Mouse (Mus musculus) embryonic facial prominence, embryonic 12.5 days (tissue): ENCODE data around the gene Prmt7. TPM values are rescaled to one million over a fixed set of nuclear protein-coding genes. Genes with fewer than 3 reads are reported as not detected.
A peak's percentile ranks its signal among the peaks of the same experiment; 100 is the strongest.

ENCODE experiments used
- ATAC-seq: fragments of 200-750 bp; cut with Nextera tagmentation; 2 replicates; pipeline ENCODE4 v1.8.0; 2017; ENCODE audit not compliant: insufficient number of reproducible peaks, insufficient read depth, low FRiP score, low TSS enrichment
- H3K27ac ChIP-seq: fragments of 300-500 bp; sonication (generic); 2 replicates; pipeline ENCODE4 v1.5.1; 2016; ENCODE audit warnings: mild to moderate bottlenecking
- H3K27me3 ChIP-seq: fragments of 300-500 bp; sonication (generic); 2 replicates; pipeline ENCODE4 v1.6.1; 2016; ENCODE audit warnings: mild to moderate bottlenecking, moderate library complexity
- H3K36me3 ChIP-seq: fragments of 300-500 bp; sonication (generic); 2 replicates; pipeline ENCODE4 v1.6.1; 2016; ENCODE audit warnings: mild to moderate bottlenecking
- H3K4me1 ChIP-seq: fragments of 300-500 bp; sonication (generic); 2 replicates; pipeline ENCODE4 v1.6.1; 2016
- H3K4me2 ChIP-seq: fragments of 300-500 bp; sonication (generic); replicated peaks from 2 replicates; pipeline ENCODE4 v1.6.1; 2016; ENCODE audit warnings: mild to moderate bottlenecking, moderate library complexity
- H3K4me3 ChIP-seq: fragments of 300-500 bp; sonication (generic); 2 replicates; pipeline ENCODE4 v1.5.1; 2016; ENCODE audit warnings: mild to moderate bottlenecking
- H3K9ac ChIP-seq: fragments of 300-500 bp; sonication (generic); 2 replicates; pipeline ENCODE4 v1.6.1; 2016; ENCODE audit warnings: mild to moderate bottlenecking, moderate library complexity
- H3K9me3 ChIP-seq: fragments of 300-500 bp; sonication (generic); 2 replicates; pipeline ENCODE4 v1.6.1; 2016; ENCODE audit warnings: mild to moderate bottlenecking, moderate library complexity
- WGBS: fragments of 180-500 bp; shearing (Covaris S2); methylation state at CpG from one replicate; pipeline ENCODE4 v1.1.7; 2016; 5-methylcytosine and 5-hydroxymethylcytosine counted together
- polyA plus RNA-seq: library from polyadenylated mRNA; unstranded; fragments of >200 nt; fragmentation: Nextera tagmentation; extraction: Ambion mirVana; gene quantifications from 2 replicates; pipeline ENCODE4 v1.2.1, GENCODE M21; 2016

The Prmt7 gene
- polyA plus RNA-seq, 1 experiment from 2014 or later, result 56.9 TPM

- no peak overlapping the region for H3K9ac ChIP-seq
- no peak for ATAC-seq
- H3K4me3 ChIP-seq, result no peak overlapping the region
- no peak overlapping the region for H3K27ac ChIP-seq
- no peaks in the 10 kb centered on the region for H3K27me3 ChIP-seq
- H3K9me3 ChIP-seq, result no peaks in the 10 kb centered on the region
- WGBS, result 62% methylated on average over 5 of the region's 5 CpGs
- no peak overlapping the region for H3K4me2 ChIP-seq
- no peaks in the 10 kb centered on the region for H3K36me3 ChIP-seq
- peaks cover 25% of the 10 kb centered on the region for H3K4me1 ChIP-seq
Measured at GRCm38 (mm10) chr8:106268710-106269346, 58.1 kb downstream of the Prmt7 start.

GRCm38 (mm10) chr8:106270804-106271203 lies 60.1 kb downstream of the Prmt7 start:
- no peaks in the 10 kb centered on the region for H3K9me3 ChIP-seq
- H3K4me1 ChIP-seq, result peaks cover 25% of the 10 kb centered on the region
- no peak overlapping the region for H3K9ac ChIP-seq
- peak overlapping the region; percentile 17; the same call in 1 of the 2 replicates for H3K27ac ChIP-seq
- H3K4me3 ChIP-seq, result no peak overlapping the region
- no peaks in the 10 kb centered on the region for H3K36me3 ChIP-seq
- ATAC-seq, result peak; percentile 42; the same call in 1 of the 2 replicates
- 12% methylated on average over 5 of the region's 5 CpGs for WGBS
- H3K4me2 ChIP-seq, result no peak overlapping the region
- H3K27me3 ChIP-seq, result no peaks in the 10 kb centered on the region

- H3K4me3 ChIP-seq, result no peak overlapping the region
- H3K27ac ChIP-seq, result peak overlapping the region; percentile 32
- no peaks in the 10 kb centered on the region for H3K9me3 ChIP-seq
- H3K36me3 ChIP-seq, result no peaks in the 10 kb centered on the region
- no peak for ATAC-seq
- 42% methylated on average over 4 of the region's 4 CpGs for WGBS
- no peak overlapping the region for H3K4me2 ChIP-seq
- H3K27me3 ChIP-seq, result no peaks in the 10 kb centered on the region
- peaks cover 25% of the 10 kb centered on the region for H3K4me1 ChIP-seq
- H3K9ac ChIP-seq, result no peak overlapping the region
Measured at GRCm38 (mm10) chr8:106271378-106271777, 60.6 kb downstream of the Prmt7 start.

GRCm38 (mm10) chr8:106273468-106273867 lies 62.7 kb downstream of the Prmt7 start:
- 86% methylated on average over 3 of the region's 3 CpGs for WGBS
- no peak overlapping the region for H3K9ac ChIP-seq
- H3K27ac ChIP-seq, result no peak overlapping the region
- H3K9me3 ChIP-seq, result no peaks in the 10 kb centered on the region
- H3K27me3 ChIP-seq, result no peaks in the 10 kb centered on the region
- no peaks in the 10 kb centered on the region for H3K36me3 ChIP-seq
- ATAC-seq, result no peak
- no peak overlapping the region for H3K4me2 ChIP-seq
- no peak overlapping the region for H3K4me3 ChIP-seq
- peaks cover 25% of the 10 kb centered on the region for H3K4me1 ChIP-seq

- 89% methylated on average over 5 of the region's 5 CpGs for WGBS
- ATAC-seq, result no peak
Measured at GRCm38 (mm10) chr8:106276709-106277317, 66.1 kb downstream of the Prmt7 start.

GRCm38 (mm10) chr8:106278367-106279042 lies 67.8 kb downstream of the Prmt7 start:
- WGBS, result 77% methylated on average over 11 of the region's 11 CpGs
- Histone ChIP-seq H3K27ac (no peak overlapping the region), H3K36me3 (no peaks in the 10 kb centered on the region), H3K27me3 (no peaks in the 10 kb centered on the region), H3K4me3 (no peak overlapping the region), H3K4me1 (no peaks in the 10 kb centered on the region), H3K9me3 (no peaks in the 10 kb centered on the region), H3K4me2 (no peak overlapping the region), H3K9ac (no peak overlapping the region)
- no peak for ATAC-seq

More at GRCm38 (mm10) chr8:106276709-106277317, 66.1 kb downstream of the Prmt7 start:
- Histone ChIP-seq H3K4me2 (no peak overlapping the region), H3K27me3 (no peaks in the 10 kb centered on the region), H3K4me1 (peaks cover under 1% of the 10 kb centered on the region; the same call in 1 of the 2 replicates), H3K9me3 (no peaks in the 10 kb centered on the region), H3K4me3 (no peak overlapping the region), H3K36me3 (no peaks in the 10 kb centered on the region), H3K27ac (no peak overlapping the region), H3K9ac (no peak overlapping the region)

GRCm38 (mm10) chr8:106280154-106280553 lies 69.4 kb downstream of the Prmt7 start:
- H3K27me3 ChIP-seq, result no peaks in the 10 kb centered on the region
- ATAC-seq, result no peak
- H3K9ac ChIP-seq, result no peak overlapping the region
- H3K36me3 ChIP-seq, result no peaks in the 10 kb centered on the region
- H3K9me3 ChIP-seq, result no peaks in the 10 kb centered on the region
- 46% methylated on average over 5 of the region's 5 CpGs for WGBS
- no peak overlapping the region for H3K27ac ChIP-seq
- no peak overlapping the region for H3K4me3 ChIP-seq
- H3K4me1 ChIP-seq, result no peaks in the 10 kb centered on the region
- H3K4me2 ChIP-seq, result no peak overlapping the region

- H3K9ac ChIP-seq, result no peak overlapping the region
- no peak overlapping the region for H3K4me2 ChIP-seq
- no peaks in the 10 kb centered on the region for H3K9me3 ChIP-seq
- H3K27ac ChIP-seq, result no peak overlapping the region
- H3K27me3 ChIP-seq, result no peaks in the 10 kb centered on the region
- ATAC-seq, result no peak
- no peak overlapping the region for H3K4me3 ChIP-seq
- H3K36me3 ChIP-seq, result no peaks in the 10 kb centered on the region
- H3K4me1 ChIP-seq, result no peaks in the 10 kb centered on the region
- WGBS, result 41% methylated on average over 4 of the region's 4 CpGs
Measured at GRCm38 (mm10) chr8:106280844-106281243, 70.1 kb downstream of the Prmt7 start.

- Histone ChIP-seq H3K4me3 (no peak overlapping the region), H3K27me3 (no peaks in the 10 kb centered on the region), H3K36me3 (no peaks in the 10 kb centered on the region), H3K4me2 (no peak overlapping the region), H3K4me1 (no peaks in the 10 kb centered on the region), H3K27ac (no peak overlapping the region), H3K9me3 (no peaks in the 10 kb centered on the region), H3K9ac (no peak overlapping the region)
- 24% methylated on average over 2 of the region's 2 CpGs for WGBS
- ATAC-seq, result no peak
Measured at GRCm38 (mm10) chr8:106287445-106287844, 76.7 kb downstream of the Prmt7 start.

GRCm38 (mm10) chr8:106288732-106289131 lies 78.0 kb downstream of the Prmt7 start:
- 39% methylated on average over 3 of the region's 3 CpGs for WGBS
- no peak overlapping the region for H3K4me3 ChIP-seq
- H3K27me3 ChIP-seq, result no peaks in the 10 kb centered on the region
- no peak overlapping the region for H3K4me2 ChIP-seq
- no peak overlapping the region for H3K9ac ChIP-seq
- no peaks in the 10 kb centered on the region for H3K36me3 ChIP-seq
- no peak overlapping the region for H3K27ac ChIP-seq
- no peaks in the 10 kb centered on the region for H3K4me1 ChIP-seq
- no peak for ATAC-seq
- H3K9me3 ChIP-seq, result no peaks in the 10 kb centered on the region

GRCm38 (mm10) chr8:106289464-106289863 lies 78.7 kb downstream of the Prmt7 start:
- no peak for ATAC-seq
- Histone ChIP-seq H3K27me3 (no peaks in the 10 kb centered on the region), H3K36me3 (no peaks in the 10 kb centered on the region), H3K4me3 (no peak overlapping the region), H3K27ac (no peak overlapping the region), H3K4me1 (no peaks in the 10 kb centered on the region), H3K9me3 (no peaks in the 10 kb centered on the region), H3K9ac (no peak overlapping the region), H3K4me2 (no peak overlapping the region)
- 62% methylated on average over 7 of the region's 7 CpGs for WGBS
